Mouse (Mus musculus) lung, embryonic 14.5 days (tissue): ENCODE measurements around the gene Zfp52. TPM values are rescaled to one million over a fixed set of nuclear protein-coding genes. Genes with fewer than 3 reads are reported as not detected.
A peak's percentile ranks its signal among the peaks of the same experiment; 100 is the strongest.

Source experiments
- ATAC-seq: fragments of 200-750 bp; cut with Nextera tagmentation; 2 replicates; pipeline ENCODE4 v1.8.0; 2017; ENCODE audit warnings: mild to moderate bottlenecking, moderate TSS enrichment, moderate library complexity; ENCODE audit not compliant: insufficient read depth
- DNase-seq: peaks from one replicate; pipeline ENCODE4 v3.0.0-alpha.2; 2015
- H3K27ac ChIP-seq: fragments of 300-500 bp; sonication (generic); 2 replicates; pipeline ENCODE4 v1.5.1; 2014; ENCODE audit warnings: low read depth, mild to moderate bottlenecking, moderate library complexity
- H3K27me3 ChIP-seq: fragments of 300-500 bp; sonication (generic); 2 replicates; pipeline ENCODE4 v1.6.1; 2014; ENCODE audit warnings: low read length, control low read depth; ENCODE audit not compliant: insufficient read depth
- H3K36me3 ChIP-seq: fragments of 300-500 bp; sonication (generic); 2 replicates; pipeline ENCODE4 v1.6.1; 2014; ENCODE audit warnings: control low read depth; ENCODE audit not compliant: insufficient read depth
- H3K4me1 ChIP-seq: fragments of 300-500 bp; sonication (generic); 2 replicates; pipeline ENCODE4 v1.6.1; 2014; ENCODE audit warnings: antibody characterized with exemption, control low read depth; ENCODE audit not compliant: insufficient read depth
- H3K4me2 ChIP-seq: fragments of 300-500 bp; sonication (generic); 2 replicates; pipeline ENCODE4 v1.6.1; 2014; ENCODE audit warnings: mild to moderate bottlenecking
- H3K4me3 ChIP-seq: fragments of 300-500 bp; sonication (generic); 2 replicates; pipeline ENCODE4 v1.5.1; 2014; ENCODE audit warnings: low read depth, low read length
- H3K9ac ChIP-seq: fragments of 300-500 bp; sonication (generic); 2 replicates; pipeline ENCODE4 v1.6.1; 2014
- H3K9me3 ChIP-seq: fragments of 300-500 bp; sonication (generic); 2 replicates; pipeline ENCODE4 v1.6.1; 2016; ENCODE audit warnings: low read depth, low read length, control low read depth
- CTCF ChIP-seq: IDR thresholded peaks from 2 replicates; pipeline ENCODE4 v1.5.1; 2016; ENCODE audit warnings: antibody characterized with exemption, low read depth
- WGBS: fragments of 180-500 bp; shearing (Covaris S2); extraction: QIAGEN DNeasy Blood & Tissue Kit; methylation state at CpG from one replicate; pipeline ENCODE4 v1.1.7; 2014; 5-methylcytosine and 5-hydroxymethylcytosine counted together
- polyA plus RNA-seq: library from polyadenylated mRNA; unstranded; fragments of >200 nt; fragmentation: Nextera tagmentation; extraction: Ambion mirVana; gene quantifications from 2 replicates; pipeline ENCODE4 v1.2.1, GENCODE M21; 2014

Zfp52 gene
- polyA plus RNA-seq, 1 experiment from 2014 or later = 4.6 TPM

GRCm38 (mm10) chr17:21509756-21510155, 25.6 kb upstream of the Zfp52 start:
- ATAC-seq = no peak
- no peak overlapping the region for H3K4me3 ChIP-seq
- no peak overlapping the region for H3K4me2 ChIP-seq
- no peak overlapping the region for H3K9ac ChIP-seq
- no peaks in the 10 kb centered on the region for H3K9me3 ChIP-seq
- no peak for TF ChIP-seq CTCF
- H3K4me1 ChIP-seq = no peaks in the 10 kb centered on the region
- peaks cover 16% of the 10 kb centered on the region; the same call in 1 of the 2 replicates for H3K36me3 ChIP-seq
- H3K27me3 ChIP-seq = no peaks in the 10 kb centered on the region
- no peak overlapping the region for H3K27ac ChIP-seq
- no peak for DNase-seq

GRCm38 (mm10) chr17:21515403-21516105, 19.8 kb upstream of the Zfp52 start:
- peak overlapping the region; percentile 74; the same call in 1 of the 2 replicates for H3K9ac ChIP-seq
- H3K27ac ChIP-seq = peak overlapping the region; percentile 95; the same call in 1 of the 2 replicates
- peak; percentile 59 for ATAC-seq
- WGBS = under 1% methylated on average over 8 of the region's 8 CpGs
- TF ChIP-seq CTCF = peak; percentile 74
- H3K27me3 ChIP-seq = no peaks in the 10 kb centered on the region
- peak; percentile 95 for DNase-seq
- no peaks in the 10 kb centered on the region for H3K9me3 ChIP-seq
- H3K4me1 ChIP-seq = no peaks in the 10 kb centered on the region
- H3K4me3 ChIP-seq = peak overlapping the region; percentile 55; the same call in 1 of the 2 replicates
- peak overlapping the region; percentile 76 for H3K4me2 ChIP-seq
- no peaks in the 10 kb centered on the region for H3K36me3 ChIP-seq

GRCm38 (mm10) chr17:21516201-21517129, 18.9 kb upstream of the Zfp52 start:
- no peaks in the 10 kb centered on the region for H3K4me1 ChIP-seq
- ATAC-seq = peak; percentile 92
- H3K4me2 ChIP-seq = peak overlapping the region; percentile 76
- peak overlapping the region; percentile 95 for H3K27ac ChIP-seq
- DNase-seq = peak; percentile 89
- no peaks in the 10 kb centered on the region for H3K27me3 ChIP-seq
- TF ChIP-seq CTCF = no peak
- H3K4me3 ChIP-seq = peak overlapping the region; percentile 55
- H3K9ac ChIP-seq = peak overlapping the region; percentile 74
- no peaks in the 10 kb centered on the region for H3K9me3 ChIP-seq
- under 1% methylated on average over 37 of the region's 37 CpGs for whole genome bisulfite sequencing
- no peaks in the 10 kb centered on the region for H3K36me3 ChIP-seq

GRCm38 (mm10) chr17:21517130-21517671, 18.1 kb upstream of the Zfp52 start:
- 27% methylated on average over 4 of the region's 4 CpGs for WGBS
- no peak for ATAC-seq
- Histone ChIP-seq H3K4me3 (peak overlapping the region; percentile 55), H3K9ac (peak overlapping the region; percentile 74), H3K4me1 (no peaks in the 10 kb centered on the region), H3K27ac (peak overlapping the region; percentile 95), H3K36me3 (no peaks in the 10 kb centered on the region), H3K27me3 (no peaks in the 10 kb centered on the region), H3K9me3 (no peaks in the 10 kb centered on the region), H3K4me2 (peak overlapping the region; percentile 76)
- no peak for DNase-seq
- TF ChIP-seq CTCF = no peak

GRCm38 (mm10) chr17:21526270-21526669, 9.1 kb upstream of the Zfp52 start:
- no peak for TF ChIP-seq CTCF

GRCm38 (mm10) chr17:21530645-21531330, 4.6 kb upstream of the Zfp52 start:
- no peak overlapping the region for H3K4me3 ChIP-seq
- no peaks in the 10 kb centered on the region for H3K9me3 ChIP-seq
- 0 out of 2 replicates have a peak overlapping the region, but pooled peaks have one; percentile 96 for H3K27ac ChIP-seq
- no peak overlapping the region for H3K9ac ChIP-seq
- no peaks in the 10 kb centered on the region for H3K36me3 ChIP-seq
- DNase-seq = no peak
- ATAC-seq = no peak
- H3K4me2 ChIP-seq = no peak overlapping the region
- WGBS = 70% methylated on average over 5 of the region's 5 CpGs
- H3K27me3 ChIP-seq = no peaks in the 10 kb centered on the region
- H3K4me1 ChIP-seq = peaks cover 8% of the 10 kb centered on the region; the same call in 1 of the 2 replicates
- TF ChIP-seq CTCF = no peak

More at GRCm38 (mm10) chr17:21526270-21526669, 9.1 kb upstream of the Zfp52 start:
- Histone ChIP-seq H3K4me2 (no peak overlapping the region), H3K4me3 (no peak overlapping the region), H3K9ac (no peak overlapping the region), H3K4me1 (no peaks in the 10 kb centered on the region), H3K36me3 (no peaks in the 10 kb centered on the region), H3K27ac (no peak overlapping the region), H3K9me3 (no peaks in the 10 kb centered on the region), H3K27me3 (no peaks in the 10 kb centered on the region)
- ATAC-seq = no peak
- no peak for DNase-seq
